Mouse (Mus musculus) liver, adult 2 months (tissue): ENCODE results near the gene Kifap3. TPM values are rescaled to one million over a fixed set of nuclear protein-coding genes. Genes with fewer than 3 reads are reported as not detected.

Source experiments
- DNase-seq: peaks from one replicate; pipeline ENCODE4 v3.0.0-alpha.2; 2011; ENCODE audit warnings: low read depth, low spot score; ENCODE audit errors: extremely low read depth
- H3K27ac ChIP-seq: fragments of 200-500 bp; replicated peaks from 2 replicates; pipeline ENCODE4 v1.5.1; 2012; ENCODE audit warnings: low read depth, mild to moderate bottlenecking, control low read depth, inconsistent platforms, low read length; ENCODE audit not compliant: insufficient read depth
- H3K27me3 ChIP-seq: fragments of 200-500 bp; 2 replicates; pipeline ENCODE4 v1.6.1; 2012; ENCODE audit warnings: mild to moderate bottlenecking, moderate library complexity, low read length, inconsistent platforms; ENCODE audit not compliant: control insufficient read depth, insufficient read depth
- H3K36me3 ChIP-seq: fragments of 200-500 bp; 2 replicates; pipeline ENCODE4 v1.6.1; 2012; ENCODE audit warnings: low read length, inconsistent platforms; ENCODE audit not compliant: control insufficient read depth, insufficient read depth
- H3K4me1 ChIP-seq: fragments of 200-500 bp; 2 replicates; pipeline ENCODE4 v1.6.1; 2011; ENCODE audit warnings: low read length; ENCODE audit not compliant: control insufficient read depth, insufficient read depth
- H3K4me3 ChIP-seq: fragments of 200-500 bp; 2 replicates; pipeline ENCODE4 v1.5.1; 2011; ENCODE audit warnings: low read depth, mild to moderate bottlenecking, control low read depth, low read length, moderate library complexity; ENCODE audit not compliant: insufficient read depth
- H3K79me2 ChIP-seq: fragments of 200-500 bp; 2 replicates; pipeline ENCODE4 v1.6.1; 2012; ENCODE audit warnings: inconsistent platforms, mild to moderate bottlenecking, low read length, moderate library complexity; ENCODE audit not compliant: control insufficient read depth, insufficient read depth
- H3K9ac ChIP-seq: fragments of 200-500 bp; 2 replicates; pipeline ENCODE4 v1.6.1; 2012; ENCODE audit warnings: low read depth, mild to moderate bottlenecking, control low read depth, inconsistent platforms, low read length
- CTCF ChIP-seq: fragments of 200-500 bp; IDR thresholded peaks from 2 replicates; pipeline ENCODE4 v1.5.1; 2011; ENCODE audit warnings: low read depth, low read length, control low read depth
- POLR2A ChIP-seq: fragments of 200-500 bp; IDR thresholded peaks from 2 replicates; pipeline ENCODE4 v1.6.1; 2011; ENCODE audit warnings: low read length, control low read depth; ENCODE audit not compliant: insufficient read depth; ENCODE audit errors: extremely low read depth
- WGBS: fragments of 180-500 bp; shearing (Covaris S2); methylation state at CpG from one replicate; pipeline ENCODE4 v1.1.7; 2018; 5-methylcytosine and 5-hydroxymethylcytosine counted together
- polyA plus RNA-seq: library from polyadenylated mRNA; depleted of rRNA; stranded (reverse); fragments of >200 nt; gene quantifications from 2 replicates; pipeline ENCODE4 v1.2.3, GENCODE M21; 2012
- total RNA-seq: library from RNA; depleted of rRNA; stranded (reverse); fragments of >200 nt; gene quantifications from 2 replicates; pipeline ENCODE4 v1.2.3, GENCODE M21; 2014

The Kifap3 gene
- total and polyA plus RNA-seq, 2 experiments, result 1.1 to 4.3 TPM

DNA sequence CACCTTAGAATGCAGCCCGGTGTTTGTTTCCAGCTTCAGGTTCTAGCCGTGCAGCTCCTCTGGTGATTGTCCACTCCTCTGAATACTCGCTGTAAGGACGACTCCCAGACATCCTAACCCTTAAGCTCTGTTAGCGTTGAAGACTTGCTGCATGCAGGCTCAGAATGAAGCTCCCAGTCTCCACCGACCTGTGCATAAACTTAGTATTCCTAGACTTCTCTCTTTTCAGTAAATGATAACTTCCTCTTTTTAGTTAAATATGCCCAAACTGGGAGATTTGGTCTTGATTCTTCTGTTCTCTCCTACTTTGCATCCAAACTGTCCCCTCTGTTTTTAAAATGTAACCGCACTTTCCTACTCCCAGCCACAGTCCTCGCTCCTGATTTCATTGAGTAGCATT, 61.2 kb downstream of the Kifap3 start:
- Histone ChIP-seq H3K36me3 (no peaks in the 10 kb centered on the region), H3K9ac (no peak overlapping the region), H3K79me2 (no peaks in the 10 kb centered on the region), H3K4me3 (no peak overlapping the region), H3K4me1 (no peaks in the 10 kb centered on the region), H3K27ac (no peak overlapping the region), H3K27me3 (no peaks in the 10 kb centered on the region)
- TF ChIP-seq CTCF, result no peak
- no peak for TF ChIP-seq POLR2A
- WGBS, result 92% methylated on average over 8 of the region's 8 CpGs
- no peak for DNase-seq

DNA sequence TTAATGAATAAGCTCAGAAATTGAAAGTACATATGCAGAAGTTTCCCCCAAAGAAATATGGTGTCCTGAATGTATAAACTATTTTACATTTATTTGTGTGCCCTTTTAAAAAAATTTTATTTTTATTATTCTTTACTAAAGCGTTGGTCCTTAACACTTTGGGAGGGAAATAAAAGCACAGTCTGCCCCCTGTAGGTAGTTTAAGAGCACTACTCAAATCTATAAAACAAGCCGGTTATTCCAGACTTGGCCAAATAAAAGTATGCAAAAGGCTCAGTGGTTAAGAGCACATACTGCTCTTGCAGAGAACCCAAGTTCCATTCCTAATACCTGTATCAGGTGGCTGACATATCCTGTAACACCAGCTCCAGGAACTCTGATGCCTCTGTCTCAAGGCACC, 62.9 kb downstream of the Kifap3 start:
- Histone ChIP-seq H3K27me3 (no peaks in the 10 kb centered on the region), H3K27ac (no peak overlapping the region), H3K36me3 (no peaks in the 10 kb centered on the region), H3K9ac (no peak overlapping the region), H3K79me2 (no peaks in the 10 kb centered on the region), H3K4me3 (no peak overlapping the region), H3K4me1 (no peaks in the 10 kb centered on the region)
- TF ChIP-seq CTCF (no peak), POLR2A (no peak)
- 49% methylated on average over 2 of the region's 2 CpGs for WGBS
- DNase-seq, result peak; percentile 31

- TF ChIP-seq POLR2A (no peak), CTCF (no peak)
- no peaks in the 10 kb centered on the region for H3K36me3 ChIP-seq
- no peaks in the 10 kb centered on the region for H3K4me1 ChIP-seq
Observed at GRCm38 (mm10) chr1:163843899-163844298, 64.5 kb downstream of the Kifap3 start.

GRCm38 (mm10) chr1:163852884-163853560, 73.6 kb downstream of the Kifap3 start:
- Histone ChIP-seq H3K4me1 (no peaks in the 10 kb centered on the region), H3K36me3 (no peaks in the 10 kb centered on the region), H3K27ac (no peak overlapping the region), H3K27me3 (no peaks in the 10 kb centered on the region), H3K4me3 (no peak overlapping the region), H3K79me2 (no peaks in the 10 kb centered on the region), H3K9ac (no peak overlapping the region)
- WGBS, result 80% methylated on average over 5 of the region's 5 CpGs
- DNase-seq, result no peak
- no peak for TF ChIP-seq POLR2A
- no peak for TF ChIP-seq CTCF

More at GRCm38 (mm10) chr1:163843899-163844298, 64.5 kb downstream of the Kifap3 start:
- Histone ChIP-seq H3K79me2 (no peaks in the 10 kb centered on the region), H3K27me3 (no peaks in the 10 kb centered on the region), H3K4me3 (no peak overlapping the region), H3K9ac (no peak overlapping the region), H3K27ac (no peak overlapping the region)
- DNase-seq, result no peak

GRCm38 (mm10) chr1:163858420-163858819, 79.0 kb downstream of the Kifap3 start:
- 92% methylated on average over 2 of the region's 2 CpGs for WGBS
- Histone ChIP-seq H3K9ac (no peak overlapping the region), H3K79me2 (no peaks in the 10 kb centered on the region), H3K27me3 (no peaks in the 10 kb centered on the region), H3K4me1 (no peaks in the 10 kb centered on the region), H3K4me3 (no peak overlapping the region), H3K27ac (no peak overlapping the region), H3K36me3 (peaks cover 2% of the 10 kb centered on the region; the same call in 1 of the 2 replicates)
- no peak for DNase-seq
- no peak for TF ChIP-seq CTCF
- TF ChIP-seq POLR2A, result no peak

DNA sequence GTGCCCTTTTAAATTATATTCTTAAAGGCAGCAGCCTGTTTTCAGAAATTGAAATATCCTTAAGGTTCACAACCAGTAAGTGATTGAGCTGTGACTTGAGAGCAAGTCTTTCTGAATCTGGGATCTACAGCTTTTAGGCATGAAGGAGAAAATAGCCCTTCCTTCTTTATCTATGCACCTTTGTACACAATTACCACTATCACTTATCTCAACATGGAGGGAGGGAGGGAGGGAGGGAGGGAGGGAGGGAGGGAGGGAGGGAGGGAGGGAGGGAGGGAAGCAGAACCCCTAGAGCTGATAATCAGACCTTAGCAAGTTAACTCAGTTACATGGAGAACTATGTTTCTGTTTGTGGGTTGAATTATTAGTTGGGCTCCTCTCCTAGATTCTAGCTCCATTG, 82.2 kb downstream of the Kifap3 start:
- Histone ChIP-seq H3K27ac (no peak overlapping the region), H3K9ac (no peak overlapping the region), H3K79me2 (no peaks in the 10 kb centered on the region), H3K36me3 (peaks cover 4% of the 10 kb centered on the region; the same call in 1 of the 2 replicates), H3K27me3 (no peaks in the 10 kb centered on the region), H3K4me3 (no peak overlapping the region), H3K4me1 (no peaks in the 10 kb centered on the region)
- no peak for TF ChIP-seq CTCF
- no peak for TF ChIP-seq POLR2A
- DNase-seq, result no peak
